Mouse (Mus musculus): ENCODE measurements around the gene Zfp759.
"Not testable (repeated sequence)": the region's sequence is repeated elsewhere in the genome, so short reads cannot be mapped to it uniquely, and the experiment has no call there.

GRCm38 (mm10) chr13:67127507-67127906 lies 6.0 kb downstream of the Zfp759 start:
- not testable (repeated sequence) for TF ChIP-seq CTCF (conservative IDR thresholded peaks at IDR 0.05 in 1 of 2, IDR thresholded peaks at IDR 0.05 in 1 of 2; ENCODE audit: low read depth in 2 of 2, low read length in 2 of 2); POLR2A (IDR thresholded peaks at IDR 0.05; ENCODE audit: low read depth, low read length); MYC (IDR thresholded peaks at IDR 0.05; ENCODE audit: low read depth, low read length); UBTF (IDR thresholded peaks at IDR 0.05; ENCODE audit: low read depth, low read length); E2F4 (IDR thresholded peaks at IDR 0.05; ENCODE audit: insufficient replicate concordance, low read depth, low read length); GABPA (IDR thresholded peaks at IDR 0.05; ENCODE audit: insufficient replicate concordance, low read depth, low read length); SMC3 (IDR thresholded peaks at IDR 0.05; ENCODE audit: low read depth, low read length); HCFC1 (IDR thresholded peaks at IDR 0.05; ENCODE audit: low read depth, low read length); POLR2AphosphoS2 (IDR thresholded peaks at IDR 0.05; ENCODE audit: low read depth, low read length); PAX5 (IDR thresholded peaks at IDR 0.05; ENCODE audit: low read length)
